ENCODE assay signal across 8 mouse cellular contexts in genomic region chr6:118561745-118562609, GRCm38 (mm10). TPM values are rescaled to one million over a fixed set of nuclear protein-coding genes. Genes with fewer than 3 reads are reported as not detected.
DNase-seq lines count a peak whose midpoint lies in the region; ATAC-seq and TF ChIP-seq lines count a peak whose summit lies in the region.

Ankrd26 (minus strand) TSS chr6:118562226.

- peak; percentile 96 for DNase-seq in 3T3-L1 (ENCODE audit: low read depth, low spot score)
- peak; percentile 87 to 88 for DNase-seq in adrenal gland, postnatal 4 days (ENCODE audit: low spot score in 2 of 2)
- DNase-seq in embryonic facial prominence, embryonic 14.5 days (ENCODE audit: low spot score) = peak; percentile 95
- peak; percentile 95 to 96 for DNase-seq in heart, adult 2 months
- peak; percentile 93 to 95 for DNase-seq in kidney, adult 8-10 months
- DNase-seq in spleen, postnatal 10 days (ENCODE audit: low spot score in 2 of 2) = peak; percentile 89 to 96

- 0 out of 2 replicates have a peak, but pooled peaks have one; percentile 15 for TF ChIP-seq EP300 in heart, adult 2 months (IDR thresholded peaks at IDR 0.05; ENCODE audit: insufficient read depth, low read depth, low read length)

- peak; percentile 91 for TF ChIP-seq POLR2A in heart, adult 2 months (IDR thresholded peaks at IDR 0.05; ENCODE audit: insufficient read depth, low read depth, low read length)

- no peaks in the 10 kb centered on the region for H3K27me3 ChIP-seq in embryonic facial prominence, embryonic 14.5 days (replicated peaks; ENCODE audit: control insufficient read depth, insufficient read depth, low read length)
- no peaks in the 10 kb centered on the region for H3K27me3 ChIP-seq in heart, adult 2 months (ENCODE audit: control insufficient read depth, insufficient read depth, low read length)
- no peaks in the 10 kb centered on the region for H3K27me3 ChIP-seq in limb, embryonic 13.5 days
- H3K27me3 ChIP-seq in midbrain, embryonic 16.5 days (ENCODE audit: control insufficient read depth, insufficient read depth, low read depth, low read length) = no peaks in the 10 kb centered on the region

- H3K36me3 ChIP-seq in embryonic facial prominence, embryonic 14.5 days (ENCODE audit: control insufficient read depth, insufficient read depth, low read length) = peaks cover 22% of the 10 kb centered on the region
- H3K36me3 ChIP-seq in heart, adult 2 months (ENCODE audit: control insufficient read depth, insufficient read depth, low read length) = peaks cover 4% of the 10 kb centered on the region; the same call in 1 of the 2 replicates
- peaks cover 22% of the 10 kb centered on the region for H3K36me3 ChIP-seq in limb, embryonic 13.5 days
- peaks cover 10% of the 10 kb centered on the region; the same call in 1 of the 2 replicates for H3K36me3 ChIP-seq in midbrain, embryonic 16.5 days (ENCODE audit: control insufficient read depth, insufficient read depth, low read length)

- H3K27ac ChIP-seq in embryonic facial prominence, embryonic 14.5 days (replicated peaks; ENCODE audit: low read depth, low read length) = peak within 1 kb of the TSS; percentile 70
- H3K27ac ChIP-seq in heart, adult 2 months = peak within 1 kb of the TSS; percentile 88
- peak within 1 kb of the TSS; percentile 75 for H3K27ac ChIP-seq in limb, embryonic 13.5 days
- peak within 1 kb of the TSS; percentile 85 for H3K27ac ChIP-seq in midbrain, embryonic 16.5 days (ENCODE audit: low read length)

- no peaks in the 10 kb centered on the region for H3K79me2 ChIP-seq in heart, adult 2 months (replicated peaks; ENCODE audit: control insufficient read depth, insufficient read depth, low read length)

- H3K9me3 ChIP-seq in embryonic facial prominence, embryonic 14.5 days (ENCODE audit: control insufficient read depth, low read length) = no peaks in the 10 kb centered on the region
- H3K9me3 ChIP-seq in limb, embryonic 13.5 days = no peaks in the 10 kb centered on the region
- no peaks in the 10 kb centered on the region for H3K9me3 ChIP-seq in midbrain, embryonic 16.5 days (replicated peaks; ENCODE audit: control insufficient read depth, low read length, poor library complexity, severe bottlenecking)

- peak within 1 kb of the TSS; percentile 77 for H3K4me3 ChIP-seq in embryonic facial prominence, embryonic 14.5 days (ENCODE audit: low read depth, low read length)
- peak within 1 kb of the TSS; percentile 83 for H3K4me3 ChIP-seq in heart, adult 2 months
- H3K4me3 ChIP-seq in limb, embryonic 13.5 days = peak within 1 kb of the TSS; percentile 71
- peak within 1 kb of the TSS; percentile 84 for H3K4me3 ChIP-seq in midbrain, embryonic 16.5 days (ENCODE audit: low read depth, low read length)

- no peak for TF ChIP-seq CTCF in heart, adult 2 months (IDR thresholded peaks at IDR 0.05)

- peak; percentile 98 for ATAC-seq in embryonic facial prominence, embryonic 14.5 days (ENCODE audit: low read depth)
- ATAC-seq in limb, embryonic 13.5 days (ENCODE audit: low FRiP score, low read depth) = peak; percentile 97
- peak; percentile 97 for ATAC-seq in midbrain, embryonic 16.5 days

- peak within 1 kb of the TSS; percentile 84 for H3K9ac ChIP-seq in embryonic facial prominence, embryonic 14.5 days (ENCODE audit: low read depth, low read length)
- peak within 1 kb of the TSS; percentile 93 for H3K9ac ChIP-seq in heart, adult 2 months (ENCODE audit: low read depth, low read length)
- H3K9ac ChIP-seq in limb, embryonic 13.5 days = peak within 1 kb of the TSS; percentile 90
- H3K9ac ChIP-seq in midbrain, embryonic 16.5 days (ENCODE audit: low read depth, low read length) = peak within 1 kb of the TSS; percentile 87

- H3K4me1 ChIP-seq in embryonic facial prominence, embryonic 14.5 days (ENCODE audit: control insufficient read depth, insufficient read depth, low read length) = peaks cover 11% of the 10 kb centered on the region
- H3K4me1 ChIP-seq in heart, adult 2 months (ENCODE audit: control insufficient read depth, insufficient read depth, low read length) = no peaks in the 10 kb centered on the region; the same call in 1 of the 2 replicates
- peaks cover 23% of the 10 kb centered on the region for H3K4me1 ChIP-seq in limb, embryonic 13.5 days
- H3K4me1 ChIP-seq in midbrain, embryonic 16.5 days (ENCODE audit: control insufficient read depth, insufficient read depth, low read length) = peaks cover 29% of the 10 kb centered on the region

- H3K4me2 ChIP-seq in embryonic facial prominence, embryonic 14.5 days (ENCODE audit: low read depth, low read length) = peak within 1 kb of the TSS; percentile 95
- H3K4me2 ChIP-seq in limb, embryonic 13.5 days (replicated peaks) = peak within 1 kb of the TSS; percentile 93
- H3K4me2 ChIP-seq in midbrain, embryonic 16.5 days (ENCODE audit: low read length) = peak within 1 kb of the TSS; percentile 72

- 5% methylated on average over 52 of the region's 54 CpGs for WGBS in embryonic facial prominence, embryonic 14.5 days
- 2% methylated on average over 54 of the region's 54 CpGs for whole genome bisulfite sequencing in heart, adult 2 months
- WGBS in limb, embryonic 13.5 days = 5% methylated on average over 54 of the region's 54 CpGs
- 4% methylated on average over 54 of the region's 54 CpGs for WGBS in midbrain, embryonic 16.5 days

- intact Hi-C loops in heart, adult 2 months (cut with DNase I) = no loop called here

RNA-seq across cellular contexts. Expression of gene Ankrd26, which starts in this region (rescaled TPM):
- total RNA-seq in adrenal gland, postnatal 4 days (2021) = 1 to 10 TPM; 5.5 to 6.2 TPM
- polyA plus RNA-seq in embryonic facial prominence, embryonic 14.5 days (2014; fragmentation: Nextera tagmentation; extraction: Ambion mirVana) = 9.9 and 11.7 TPM in 2 replicates
- 1 to 10 TPM; 1.7 to 2.2 TPM for total RNA-seq in heart, adult 2 months (2021)
- 0.49 and 0.79 TPM in 2 replicates for polyA plus RNA-seq in heart, adult 2 months (2012; rRNA removed)
- polyA plus RNA-seq in limb, embryonic 13.5 days (2015; fragmentation: Nextera tagmentation; extraction: Ambion mirVana) = 16.4 and 16.8 TPM in 2 replicates
- polyA plus RNA-seq in midbrain, embryonic 16.5 days (2015; fragmentation: Nextera tagmentation; extraction: Ambion mirVana) = 18.7 and 19.0 TPM in 2 replicates

Comparison
In these comparisons a context has a peak if more than half of its experiments do, and no peak if none do; other contexts are left out.
1. Peak in every context shown above with its lines: DNase-seq, ATAC-seq, H3K4me3 ChIP-seq and H3K27ac ChIP-seq.